Mouse (Mus musculus) spleen, adult 2 months (tissue): ENCODE measurements around the gene Slc30a10. TPM values are rescaled to one million over a fixed set of nuclear protein-coding genes. Genes with fewer than 3 reads are reported as not detected.

ENCODE experiments used
- DNase-seq, 2 experiments: peaks; one replicate each; pipeline versions ENCODE4 v3.0.0 to v3.0.0-alpha.2; 2012 to 2021; ENCODE audit warnings: low spot score in 2 of 2, low read depth in 1 of 2
- H3K27ac ChIP-seq: fragments of 200-500 bp; 2 replicates; pipeline ENCODE4 v1.5.1; 2012; ENCODE audit warnings: low read length, inconsistent platforms; ENCODE audit not compliant: insufficient read depth
- H3K27me3 ChIP-seq: fragments of 200-500 bp; 2 replicates; pipeline ENCODE4 v1.6.1; 2012; ENCODE audit warnings: mild to moderate bottlenecking, moderate library complexity, low read length, inconsistent platforms; ENCODE audit not compliant: control insufficient read depth, insufficient read depth
- H3K36me3 ChIP-seq: fragments of 200-500 bp; 2 replicates; pipeline ENCODE4 v1.6.1; 2012; ENCODE audit warnings: mild to moderate bottlenecking, low read length, inconsistent platforms; ENCODE audit not compliant: control insufficient read depth, insufficient read depth
- H3K4me1 ChIP-seq: fragments of 200-500 bp; 2 replicates; pipeline ENCODE4 v1.6.1; 2011; ENCODE audit warnings: inconsistent platforms; ENCODE audit not compliant: control insufficient read depth, insufficient read depth, insufficient read length
- H3K4me3 ChIP-seq: fragments of 200-500 bp; 2 replicates; pipeline ENCODE4 v1.5.1; 2011; ENCODE audit warnings: mild to moderate bottlenecking, inconsistent platforms; ENCODE audit not compliant: insufficient read depth, insufficient read length; ENCODE audit errors: extremely low read depth
- CTCF ChIP-seq: fragments of 200-500 bp; IDR thresholded peaks from 2 replicates; pipeline ENCODE4 v1.5.1; 2011; ENCODE audit warnings: mild to moderate bottlenecking, inconsistent platforms; ENCODE audit not compliant: insufficient read depth, insufficient read length, insufficient replicate concordance; ENCODE audit errors: extremely low read depth
- POLR2A ChIP-seq: fragments of 200-500 bp; IDR thresholded peaks from 2 replicates; pipeline ENCODE4 v1.6.1; 2011; ENCODE audit warnings: low read depth, low read length, inconsistent platforms
- WGBS: fragments of 180-500 bp; shearing (Covaris S2); methylation state at CpG from one replicate; pipeline ENCODE4 v1.1.7; 2018; 5-methylcytosine and 5-hydroxymethylcytosine counted together
- polyA plus RNA-seq: library from polyadenylated mRNA; depleted of rRNA; stranded (reverse); fragments of >200 nt; gene quantifications from 2 replicates; pipeline ENCODE4 v1.2.3, GENCODE M21; 2012

The Slc30a10 gene
- polyA plus RNA-seq, 1 experiment: 0.28 TPM

DNA sequence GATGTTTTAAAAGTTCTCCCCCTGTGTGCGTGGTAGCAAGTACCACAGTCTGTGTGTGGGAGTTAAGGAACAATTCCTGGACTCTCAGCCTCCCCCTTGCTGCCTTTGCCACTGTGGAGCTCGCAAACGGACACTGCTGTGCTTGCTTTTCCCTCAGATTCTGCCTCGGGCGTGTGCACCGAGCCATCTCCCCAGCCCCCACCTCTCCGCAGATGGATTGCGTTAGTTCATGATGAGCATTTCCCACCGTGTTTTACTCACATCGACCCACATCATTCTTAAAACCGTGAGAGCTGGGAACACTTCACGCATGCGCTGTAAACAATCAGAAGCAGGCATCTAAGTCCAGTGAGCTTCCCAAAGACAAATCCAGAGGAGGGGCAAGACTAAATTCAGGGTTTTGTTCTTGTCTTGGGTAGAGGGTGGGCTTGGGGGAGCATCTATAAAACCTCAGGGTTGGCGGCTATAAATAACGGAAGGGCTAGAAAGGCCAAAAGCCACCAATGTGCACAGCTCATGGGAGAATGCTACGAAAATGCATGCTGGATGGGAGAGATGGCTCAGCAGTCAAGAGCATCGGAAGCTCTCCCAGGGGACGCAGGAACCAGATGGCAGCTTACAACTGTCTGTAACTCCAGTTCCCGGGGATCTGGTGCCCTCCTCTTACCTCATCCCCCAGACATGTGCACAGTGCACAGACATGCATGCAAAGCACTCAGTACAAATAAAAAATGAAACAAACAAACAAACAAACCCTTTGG is 27.5 kb downstream of the Slc30a10 start:
- no peak overlapping the region for H3K4me3 ChIP-seq

GRCm38 (mm10) chr1:185482762-185483161 is 28.1 kb downstream of the Slc30a10 start:
- DNase-seq: no peak
- TF ChIP-seq POLR2A: no peak
- no peak for TF ChIP-seq CTCF
- Histone ChIP-seq H3K27ac (no peak overlapping the region), H3K4me3 (no peak overlapping the region), H3K27me3 (no peaks in the 10 kb centered on the region), H3K4me1 (no peaks in the 10 kb centered on the region), H3K36me3 (no peaks in the 10 kb centered on the region)
- 87% methylated on average over 2 of the region's 2 CpGs for WGBS

More for the DNA sequence above, 27.5 kb downstream of the Slc30a10 start:
- TF ChIP-seq CTCF: no peak
- no peak for TF ChIP-seq POLR2A
- H3K36me3 ChIP-seq: no peaks in the 10 kb centered on the region
- no peaks in the 10 kb centered on the region for H3K4me1 ChIP-seq
- no peak overlapping the region for H3K27ac ChIP-seq
- 85% methylated on average over 19 of the region's 19 CpGs for WGBS
- no peaks in the 10 kb centered on the region for H3K27me3 ChIP-seq
- DNase-seq: no peak

- Histone ChIP-seq H3K27me3 (no peaks in the 10 kb centered on the region), H3K4me1 (no peaks in the 10 kb centered on the region), H3K4me3 (no peak overlapping the region), H3K27ac (no peak overlapping the region), H3K36me3 (no peaks in the 10 kb centered on the region)
- no peak for TF ChIP-seq CTCF
- TF ChIP-seq POLR2A: no peak
- no peak for DNase-seq
- 76% methylated on average over 12 of the region's 12 CpGs for WGBS
These were observed 28.9 kb downstream of the Slc30a10 start for GRCm38 (mm10) chr1:185483356-185484057.

- no peak for DNase-seq
- Histone ChIP-seq H3K27ac (no peak overlapping the region), H3K4me3 (no peak overlapping the region), H3K4me1 (no peaks in the 10 kb centered on the region), H3K27me3 (no peaks in the 10 kb centered on the region), H3K36me3 (no peaks in the 10 kb centered on the region)
- TF ChIP-seq POLR2A: no peak
- TF ChIP-seq CTCF: no peak
- WGBS: 90% methylated on average over 19 of the region's 19 CpGs
These were observed 29.6 kb downstream of the Slc30a10 start for GRCm38 (mm10) chr1:185484281-185484680.

DNA sequence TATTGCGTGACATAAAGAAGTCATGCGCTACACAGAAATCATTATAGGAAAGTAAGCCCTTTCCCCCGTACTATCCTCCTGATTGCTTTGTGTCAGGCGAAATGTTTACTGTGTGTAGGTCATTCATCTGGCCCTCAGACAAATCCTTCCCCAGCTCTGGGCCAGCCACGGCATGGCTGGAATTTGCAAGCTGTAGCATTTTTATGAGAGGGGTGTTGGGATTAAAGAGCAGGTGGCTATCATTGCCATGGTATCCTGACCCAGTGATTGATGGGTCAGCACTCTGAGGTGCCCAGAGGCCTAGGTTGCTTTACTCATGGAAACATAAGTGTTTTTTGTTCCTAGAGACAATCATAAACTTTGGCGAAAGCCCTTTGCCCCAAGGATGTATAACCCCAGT is 35.2 kb downstream of the Slc30a10 start:
- H3K36me3 ChIP-seq: no peaks in the 10 kb centered on the region
- 88% methylated on average over 6 of the region's 6 CpGs for WGBS
- no peak overlapping the region for H3K4me3 ChIP-seq
- H3K27ac ChIP-seq: no peak overlapping the region
- no peaks in the 10 kb centered on the region for H3K4me1 ChIP-seq
- no peaks in the 10 kb centered on the region for H3K27me3 ChIP-seq
- no peak for TF ChIP-seq CTCF
- TF ChIP-seq POLR2A: no peak
- no peak for DNase-seq

GRCm38 (mm10) chr1:185490603-185491002 is 36.0 kb downstream of the Slc30a10 start:
- no peak overlapping the region for H3K4me3 ChIP-seq
- H3K36me3 ChIP-seq: no peaks in the 10 kb centered on the region
- 87% methylated on average over 2 of the region's 2 CpGs for WGBS
- no peak for DNase-seq
- no peak for TF ChIP-seq CTCF
- TF ChIP-seq POLR2A: no peak
- H3K27ac ChIP-seq: no peak overlapping the region
- no peaks in the 10 kb centered on the region for H3K4me1 ChIP-seq
- no peaks in the 10 kb centered on the region for H3K27me3 ChIP-seq
